Mouse (Mus musculus): ENCODE measurements around the gene Gm14444. TPM values are rescaled to one million over a fixed set of nuclear protein-coding genes. Genes with fewer than 3 reads are reported as not detected.
"Not testable (repeated sequence)": the region's sequence is repeated elsewhere in the genome, so short reads cannot be mapped to it uniquely, and the experiment has no call there.

Gene Gm14444
- polyA plus RNA-seq (2012; fragmentation: generic; extraction: Trizol): not detected

- H3K27me3 ChIP-seq (ENCODE audit: control insufficient read depth, insufficient read depth, insufficient read length); H3K79me2 ChIP-seq (ENCODE audit: control insufficient read depth, insufficient read depth); H3K4me2 ChIP-seq (ENCODE audit: low read depth); H3K36me3 ChIP-seq (ENCODE audit: control insufficient read depth, insufficient read depth); H3K4me3 ChIP-seq; H3ac ChIP-seq (ENCODE audit: control insufficient read depth, insufficient read length): not testable (repeated sequence)
Measured at GRCm38 (mm10) chr2:175010022-175010421, at the start of gene Gm14444. Gene Gm14444, plus strand, starts transcription at chr2:175010241.

- H3K4me3 ChIP-seq; H3K27me3 ChIP-seq (ENCODE audit: control insufficient read depth, insufficient read depth, insufficient read length); H3ac ChIP-seq (ENCODE audit: control insufficient read depth, insufficient read length); H3K4me2 ChIP-seq (ENCODE audit: low read depth); H3K79me2 ChIP-seq (ENCODE audit: control insufficient read depth, insufficient read depth); H3K36me3 ChIP-seq (ENCODE audit: control insufficient read depth, insufficient read depth): not testable (repeated sequence)
Measured at GRCm38 (mm10) chr2:174965466-174965865, 44.6 kb upstream of the Gm14444 start.

- H3K36me3 ChIP-seq (ENCODE audit: control insufficient read depth, insufficient read depth); H3K27me3 ChIP-seq (ENCODE audit: control insufficient read depth, insufficient read depth, insufficient read length); H3K4me3 ChIP-seq; H3ac ChIP-seq (ENCODE audit: control insufficient read depth, insufficient read length); H3K4me2 ChIP-seq (ENCODE audit: low read depth); H3K79me2 ChIP-seq (ENCODE audit: control insufficient read depth, insufficient read depth): not testable (repeated sequence)
Measured at GRCm38 (mm10) chr2:175044268-175044667, 34.2 kb downstream of the Gm14444 start.

GRCm38 (mm10) chr2:175067681-175068261 lies 57.7 kb downstream of the Gm14444 start, which contains the start of gene Gm14393:
Gene Gm14393, minus strand, starts transcription at chr2:175067781.
- H3K36me3 ChIP-seq (ENCODE audit: control insufficient read depth, insufficient read depth); H3ac ChIP-seq (ENCODE audit: control insufficient read depth, insufficient read length); H3K27me3 ChIP-seq (ENCODE audit: control insufficient read depth, insufficient read depth, insufficient read length); H3K4me2 ChIP-seq (ENCODE audit: low read depth); H3K4me3 ChIP-seq; H3K79me2 ChIP-seq (ENCODE audit: control insufficient read depth, insufficient read depth): not testable (repeated sequence)

Other genes with a start within 250 kb of the Gm14444 start
- not detected for gene Edn3, start 249.6 kb upstream of the Gm14444 start, polyA plus RNA-seq (2012; fragmentation: generic; extraction: Trizol)
- gene Gm14393, start 57.5 kb downstream of the Gm14444 start, polyA plus RNA-seq (2012; fragmentation: generic; extraction: Trizol): 0.14 TPM
- gene Gm14399, start 131.8 kb downstream of the Gm14444 start, polyA plus RNA-seq (2012; fragmentation: generic; extraction: Trizol): 2.7 TPM
- gene Gm14443, start 165.6 kb downstream of the Gm14444 start, polyA plus RNA-seq (2012; fragmentation: generic; extraction: Trizol): 0.12 TPM
- gene Gm14391, start 196.7 kb downstream of the Gm14444 start, polyA plus RNA-seq (2012; fragmentation: generic; extraction: Trizol): 5.9 TPM